16 mouse cellular contexts compared by ENCODE assay signal in the genomic region with DNA sequence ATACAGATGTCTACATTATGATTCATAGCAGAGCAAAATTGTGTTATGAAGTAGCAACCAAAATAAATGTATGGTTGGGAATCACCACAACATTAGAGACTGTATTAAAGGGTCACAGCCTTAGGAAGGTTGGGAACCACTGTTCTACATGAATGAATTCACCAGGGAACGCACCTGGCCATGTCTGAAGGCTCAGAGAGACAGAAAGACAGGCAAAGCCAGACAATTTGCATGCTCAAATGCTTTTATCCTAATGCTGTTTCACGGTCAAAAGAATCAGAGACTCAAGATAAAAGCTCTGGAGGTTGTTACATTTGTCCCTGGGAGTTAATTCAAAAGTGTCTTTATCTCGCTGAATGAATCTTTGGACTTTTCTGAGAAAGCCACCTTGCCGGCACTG. TPM values are rescaled to one million over a fixed set of nuclear protein-coding genes. Genes with fewer than 3 reads are reported as not detected.
DNase-seq lines count a peak whose midpoint lies in the region; ATAC-seq and TF ChIP-seq lines count a peak whose summit lies in the region.
"Had no signal": no experiment of that assay in that cellular context is flagged by ENCODE, and none has a peak within 500 bp of the region (broad histone marks: within the 10 kb centered on the region; RNA-seq: fewer than 3 reads in every experiment).

No protein-coding gene starts in this region.

- no peak overlapping the region for H3K4me2 ChIP-seq in lung, embryonic 16.5 days (ENCODE audit: low read depth, low read length)
- H3K4me2 ChIP-seq in embryonic facial prominence, embryonic 15.5 days (replicated peaks), result no peak overlapping the region
- H3K4me2 ChIP-seq: midbrain, embryonic 13.5 days; neural tube, embryonic 15.5 days had no signal

- H3K4me3 ChIP-seq in kidney, adult 2 months (ENCODE audit: insufficient read depth, low read depth, low read length), result no peak overlapping the region
- no peak overlapping the region for H3K4me3 ChIP-seq in lung, embryonic 16.5 days (ENCODE audit: low read length)
- no peak overlapping the region for H3K4me3 ChIP-seq in embryonic facial prominence, embryonic 15.5 days (replicated peaks)
- no peak overlapping the region for H3K4me3 ChIP-seq in heart, embryonic 10.5 days
- H3K4me3 ChIP-seq: midbrain, embryonic 13.5 days; myocyte; neural tube, embryonic 15.5 days had no signal

- no peak for TF ChIP-seq CTCF in kidney, adult 2 months (conservative IDR thresholded peaks at IDR 0.05; ENCODE audit: insufficient read depth, insufficient read length, low read depth, low read length)

- no peaks in the 10 kb centered on the region for H3K36me3 ChIP-seq in kidney, adult 2 months (ENCODE audit: control insufficient read depth, insufficient read depth, low read length)
- 0 out of 2 replicates have a peak, but pooled peaks cover under 1% of the 10 kb centered on the region for H3K36me3 ChIP-seq in lung, embryonic 16.5 days (ENCODE audit: control insufficient read depth, insufficient read depth, low read length)
- peaks cover 3% of the 10 kb centered on the region; the same call in 1 of the 2 replicates for H3K36me3 ChIP-seq in embryonic facial prominence, embryonic 15.5 days
- H3K36me3 ChIP-seq in heart, embryonic 10.5 days, result peaks cover 16% of the 10 kb centered on the region
- H3K36me3 ChIP-seq: midbrain, embryonic 13.5 days; neural tube, embryonic 15.5 days had no signal

- no peak for DNase-seq in kidney, adult 2 months
- DNase-seq in kidney, postnatal 25 days, result no peak
- DNase-seq in lung, postnatal 14 days, result no peak
- DNase-seq in natural killer cell, adult 2 months (ENCODE audit: low spot score in 2 of 2), result no peak
- DNase-seq in heart, embryonic 10.5 days (ENCODE audit: low spot score), result no peak
- DNase-seq: adrenal gland, adult 8-10 months; B cell, adult 2 months; cerebellum, adult 9-10 months; lung, adult 18-20 months; right cerebral cortex, postnatal 14 days; spleen, adult 18-20 months had no signal

- no peaks in the 10 kb centered on the region for H3K9me3 ChIP-seq in lung, embryonic 16.5 days (ENCODE audit: control insufficient read depth, low read length)
- no peaks in the 10 kb centered on the region for H3K9me3 ChIP-seq in embryonic facial prominence, embryonic 15.5 days (replicated peaks)
- no peaks in the 10 kb centered on the region for H3K9me3 ChIP-seq in heart, embryonic 10.5 days
- H3K9me3 ChIP-seq: midbrain, embryonic 13.5 days; neural tube, embryonic 15.5 days had no signal

- H3K27me3 ChIP-seq in kidney, adult 2 months (replicated peaks; ENCODE audit: control insufficient read depth, insufficient read depth, low read length), result no peaks in the 10 kb centered on the region
- H3K27me3 ChIP-seq in lung, embryonic 16.5 days (ENCODE audit: control insufficient read depth, insufficient read depth, low read depth, low read length), result no peaks in the 10 kb centered on the region
- H3K27me3 ChIP-seq in embryonic facial prominence, embryonic 15.5 days, result no peaks in the 10 kb centered on the region
- no peaks in the 10 kb centered on the region for H3K27me3 ChIP-seq in heart, embryonic 10.5 days (ENCODE audit: insufficient read depth, poor library complexity, severe bottlenecking)
- H3K27me3 ChIP-seq: neural tube, embryonic 15.5 days had no signal

- TF ChIP-seq POLR2A in kidney, adult 2 months (IDR thresholded peaks at IDR 0.05; ENCODE audit: low read depth, low read length), result no peak

- peak overlapping the region; percentile 1; the same call in 1 of the 2 replicates for H3K27ac ChIP-seq in kidney, adult 2 months (ENCODE audit: insufficient read depth, low read depth, low read length)
- H3K27ac ChIP-seq in lung, embryonic 16.5 days (ENCODE audit: low read length), result peak overlapping the region; percentile 91; the same call in 1 of the 2 replicates
- H3K27ac ChIP-seq in embryonic facial prominence, embryonic 15.5 days (replicated peaks), result peak overlapping the region; percentile 65; the same call in 1 of the 2 replicates
- H3K27ac ChIP-seq in heart, embryonic 10.5 days, result no peak overlapping the region
- H3K27ac ChIP-seq: midbrain, embryonic 13.5 days; neural tube, embryonic 15.5 days had no signal

- H3K4me1 ChIP-seq in kidney, adult 2 months (ENCODE audit: control insufficient read depth, insufficient read depth, low read length), result peaks cover 16% of the 10 kb centered on the region
- peaks cover 15% of the 10 kb centered on the region for H3K4me1 ChIP-seq in lung, embryonic 16.5 days (replicated peaks; ENCODE audit: control insufficient read depth, insufficient read depth, low read length)
- peaks cover 17% of the 10 kb centered on the region; the same call in 1 of the 2 replicates for H3K4me1 ChIP-seq in embryonic facial prominence, embryonic 15.5 days
- H3K4me1 ChIP-seq in heart, embryonic 10.5 days, result peaks cover 41% of the 10 kb centered on the region
- H3K4me1 ChIP-seq: neural tube, embryonic 15.5 days had no signal

- ATAC-seq in lung, embryonic 16.5 days (ENCODE audit: low read depth), result no peak
- ATAC-seq in embryonic facial prominence, embryonic 15.5 days (ENCODE audit: insufficient number of reproducible peaks, low FRiP score, low TSS enrichment, low read depth), result no peak

- 49% methylated on average over 4 of the region's 4 CpGs for WGBS in kidney, adult 2 months
- WGBS in lung, embryonic 16.5 days, result 70% methylated on average over 4 of the region's 4 CpGs
- WGBS in embryonic facial prominence, embryonic 15.5 days, result 32% methylated on average over 4 of the region's 4 CpGs
- 67% methylated on average over 4 of the region's 4 CpGs for WGBS in heart, embryonic 10.5 days

- H3K9ac ChIP-seq in lung, embryonic 16.5 days (ENCODE audit: low read length), result no peak overlapping the region
- no peak overlapping the region for H3K9ac ChIP-seq in embryonic facial prominence, embryonic 15.5 days
- H3K9ac ChIP-seq: midbrain, embryonic 13.5 days; neural tube, embryonic 15.5 days had no signal

RNA-seq across cellular contexts. Expression of a gene that starts 52.6 kb away (rescaled TPM):
- polyA plus RNA-seq in kidney, adult 2 months (2012; rRNA removed), result 31.1 and 34.6 TPM in 2 replicates
- polyA plus RNA-seq in lung, embryonic 16.5 days (2015; fragmentation: Nextera tagmentation; extraction: Ambion mirVana), result 27.3 and 28.4 TPM in 2 replicates
- polyA plus RNA-seq in embryonic facial prominence, embryonic 15.5 days (2015; fragmentation: Nextera tagmentation; extraction: Ambion mirVana), result 19.2 and 23.1 TPM in 2 replicates
- polyA plus RNA-seq in heart, embryonic 10.5 days (2016; fragmentation: Nextera tagmentation; extraction: Ambion mirVana), result 26.5 and 32.8 TPM in 2 replicates
